Mouse (Mus musculus) midbrain, embryonic 11.5 days (tissue): ENCODE measurements around the gene Zfp444. TPM values are rescaled to one million over a fixed set of nuclear protein-coding genes. Genes with fewer than 3 reads are reported as not detected.
A peak's percentile ranks its signal among the peaks of the same experiment; 100 is the strongest.
"Not testable (repeated sequence)": the region's sequence is repeated elsewhere in the genome, so short reads cannot be mapped to it uniquely, and the experiment has no call there.

Experiments
- ATAC-seq: fragments of 200-750 bp; cut with Nextera tagmentation; 2 replicates; pipeline ENCODE4 v1.8.0; 2017; ENCODE audit warnings: moderate TSS enrichment, moderate library complexity; ENCODE audit not compliant: low FRiP score
- DNase-seq: peaks from one replicate; pipeline ENCODE4 v3.0.0; 2015; ENCODE audit warnings: low spot score; ENCODE audit errors: missing footprints
- H3K27ac ChIP-seq: fragments of 300-500 bp; sonication (generic); 2 replicates; pipeline ENCODE4 v1.5.1; 2014; ENCODE audit warnings: low read depth, low read length
- H3K27me3 ChIP-seq: fragments of 300-500 bp; sonication (generic); 2 replicates; pipeline ENCODE4 v1.6.1; 2014; ENCODE audit warnings: mild to moderate bottlenecking, low read length, moderate library complexity, mixed read lengths; ENCODE audit not compliant: control insufficient read depth, insufficient read depth
- H3K36me3 ChIP-seq: fragments of 300-500 bp; sonication (generic); 2 replicates; pipeline ENCODE4 v1.6.1; 2014; ENCODE audit warnings: mild to moderate bottlenecking, low read length, moderate library complexity, mixed read lengths; ENCODE audit not compliant: control insufficient read depth, insufficient read depth
- H3K4me1 ChIP-seq: fragments of 300-500 bp; sonication (generic); 2 replicates; pipeline ENCODE4 v1.6.1; 2014; ENCODE audit warnings: low read length; ENCODE audit not compliant: control insufficient read depth, insufficient read depth
- H3K4me2 ChIP-seq: fragments of 300-500 bp; sonication (generic); 2 replicates; pipeline ENCODE4 v1.6.1; 2014; ENCODE audit warnings: mild to moderate bottlenecking, moderate library complexity
- H3K4me3 ChIP-seq: fragments of 300-500 bp; sonication (generic); 2 replicates; pipeline ENCODE4 v1.5.1; 2014; ENCODE audit warnings: low read depth, low read length
- H3K9ac ChIP-seq: fragments of 300-500 bp; sonication (generic); 2 replicates; pipeline ENCODE4 v1.6.1; 2014; ENCODE audit warnings: low read length
- H3K9me3 ChIP-seq: fragments of 300-500 bp; sonication (generic); 2 replicates; pipeline ENCODE4 v1.6.1; 2016; ENCODE audit warnings: low read length; ENCODE audit not compliant: control insufficient read depth
- WGBS: fragments of 180-500 bp; shearing (Covaris S2); extraction: QIAGEN DNeasy Blood & Tissue Kit; methylation state at CpG from one replicate; pipeline ENCODE4 v1.1.7; 2014; 5-methylcytosine and 5-hydroxymethylcytosine counted together
- polyA plus RNA-seq: library from polyadenylated mRNA; unstranded; fragments of >200 nt; fragmentation: Nextera tagmentation; extraction: Ambion mirVana; gene quantifications from 2 replicates; pipeline ENCODE4 v1.2.1, GENCODE M21; 2014

Zfp444 gene
- polyA plus RNA-seq, 1 experiment from 2014 or later: 72.2 TPM

GRCm38 (mm10) chr7:6214691-6215090 lies 42.7 kb downstream of the Zfp444 start:
- H3K9ac ChIP-seq, ATAC-seq, H3K4me1 ChIP-seq, H3K4me2 ChIP-seq, H3K4me3 ChIP-seq, H3K36me3 ChIP-seq, DNase-seq, H3K9me3 ChIP-seq, H3K27ac ChIP-seq, H3K27me3 ChIP-seq: not testable (repeated sequence)
- WGBS: 79% methylated on average over 3 of the region's 4 CpGs

DNA sequence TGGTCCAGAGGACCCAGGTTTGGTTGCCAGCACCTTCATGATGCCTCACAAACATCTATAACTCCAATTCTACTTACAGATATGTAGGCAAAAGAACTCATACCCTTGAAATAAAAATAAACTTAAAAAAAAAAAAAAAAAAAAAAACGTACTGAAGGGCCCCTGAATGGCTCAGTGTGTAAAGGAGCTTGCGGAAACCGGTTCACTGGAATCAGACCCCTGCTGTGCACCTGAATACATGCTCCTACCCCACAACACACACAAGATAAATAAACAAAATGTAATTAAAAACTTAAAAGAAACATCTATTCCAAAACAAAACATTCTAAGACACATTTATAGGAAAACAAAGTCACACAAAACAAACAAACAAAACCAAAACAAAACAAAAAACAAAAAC lies 48.1 kb downstream of the Zfp444 start:
- WGBS: 51% methylated on average over 3 of the region's 3 CpGs
- H3K27me3 ChIP-seq: no peaks in the 10 kb centered on the region

DNA sequence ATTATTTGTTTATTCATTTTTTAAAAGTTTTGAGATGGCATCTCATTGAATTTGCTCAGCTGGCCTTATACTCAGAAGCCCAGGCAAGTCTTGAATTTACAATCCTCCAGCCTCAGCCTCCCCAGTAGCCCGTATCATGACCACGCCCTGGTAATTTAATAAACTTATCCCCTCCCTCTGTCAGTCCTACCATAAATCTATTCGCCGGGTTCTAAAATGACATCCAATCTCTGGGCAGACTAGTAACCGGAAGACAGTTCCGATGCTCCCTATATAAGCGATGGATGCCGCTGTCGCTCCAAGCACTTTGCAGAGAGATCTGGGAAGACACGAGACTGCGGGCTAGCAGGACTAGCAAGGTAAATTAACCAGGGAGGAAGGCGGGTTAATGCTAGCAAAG lies 50.0 kb downstream of the Zfp444 start, which contains the start of gene Zscan5b:
Zscan5b (plus strand) TSS at position 301 of the 400 bp plus-strand sequence.
- Histone ChIP-seq H3K36me3 (no peaks in the 10 kb centered on the region), H3K4me2 (no peak within 1 kb of the TSS), H3K4me1 (no peaks in the 10 kb centered on the region), H3K27ac (no peak within 1 kb of the TSS), H3K9ac (no peak within 1 kb of the TSS), H3K27me3 (no peaks in the 10 kb centered on the region), H3K4me3 (no peak within 1 kb of the TSS), H3K9me3 (peaks cover 2% of the 10 kb centered on the region; the same call in 1 of the 2 replicates)
- no peak for DNase-seq
- WGBS: 94% methylated on average over 12 of the region's 12 CpGs
- ATAC-seq: no peak

More for the DNA sequence above, 48.1 kb downstream of the Zfp444 start:
- no peaks in the 10 kb centered on the region for H3K4me1 ChIP-seq
- DNase-seq: no peak
- no peak overlapping the region for H3K9ac ChIP-seq
- no peak overlapping the region for H3K4me3 ChIP-seq
- no peak overlapping the region for H3K27ac ChIP-seq
- no peaks in the 10 kb centered on the region for H3K36me3 ChIP-seq
- no peak for ATAC-seq
- H3K9me3 ChIP-seq: peaks cover 2% of the 10 kb centered on the region; the same call in 1 of the 2 replicates
- no peak overlapping the region for H3K4me2 ChIP-seq

- H3K4me1 ChIP-seq, H3K27me3 ChIP-seq, H3K36me3 ChIP-seq, H3K27ac ChIP-seq, DNase-seq, ATAC-seq, H3K4me2 ChIP-seq, H3K9me3 ChIP-seq, H3K9ac ChIP-seq, H3K4me3 ChIP-seq: not testable (repeated sequence)
- 57% methylated on average over 8 of the region's 8 CpGs for WGBS
Measured at GRCm38 (mm10) chr7:6228491-6228890, 56.5 kb downstream of the Zfp444 start.

- H3K36me3 ChIP-seq: no peaks in the 10 kb centered on the region
- no peak overlapping the region for H3K27ac ChIP-seq
- H3K27me3 ChIP-seq: no peaks in the 10 kb centered on the region
- ATAC-seq (no peak), DNase-seq (no peak)
- WGBS: 56% methylated on average over 11 of the region's 11 CpGs
- H3K9me3 ChIP-seq: no peaks in the 10 kb centered on the region
- no peak overlapping the region for H3K4me3 ChIP-seq
- H3K4me1 ChIP-seq: no peaks in the 10 kb centered on the region
- no peak overlapping the region for H3K4me2 ChIP-seq
- no peak overlapping the region for H3K9ac ChIP-seq
Measured at GRCm38 (mm10) chr7:6239787-6240186, 67.8 kb downstream of the Zfp444 start.

DNA sequence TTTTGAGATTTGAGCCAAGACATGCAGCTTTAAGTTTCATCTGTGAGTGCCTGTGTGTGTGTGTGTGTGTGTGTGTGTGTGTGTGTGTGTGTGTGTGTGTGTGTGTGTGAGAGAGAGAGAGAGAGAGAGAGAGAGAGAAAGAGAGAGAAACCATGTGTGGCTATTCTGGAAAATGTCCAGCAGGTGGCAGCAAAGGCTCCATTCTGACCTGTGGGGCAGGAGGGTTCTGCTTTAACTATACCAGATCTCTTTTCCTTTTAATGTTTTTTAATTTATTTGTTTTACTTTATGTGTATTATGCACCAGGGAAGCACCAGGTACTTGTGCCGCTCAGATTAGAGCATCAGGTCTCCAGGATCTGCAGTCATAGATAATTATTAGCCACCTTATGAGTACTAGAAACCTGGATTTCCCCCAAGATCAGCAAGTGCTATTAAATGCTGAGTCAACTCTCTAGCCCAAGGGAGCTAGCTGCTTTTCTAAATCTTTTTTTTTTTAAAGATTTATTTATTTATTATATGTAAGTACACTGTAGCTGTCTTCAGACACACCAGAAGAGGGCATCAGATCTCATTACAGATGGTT lies 68.9 kb downstream of the Zfp444 start:
- DNase-seq: peak; percentile 84
- H3K4me3 ChIP-seq, H3K27ac ChIP-seq, H3K27me3 ChIP-seq, ATAC-seq, H3K9ac ChIP-seq, H3K36me3 ChIP-seq, H3K4me1 ChIP-seq, H3K4me2 ChIP-seq, H3K9me3 ChIP-seq: not testable (repeated sequence)
- WGBS: 23% methylated on average over 1 of the region's 1 CpGs

Other genes with a start within 250 kb of the Zfp444 start
- gene Vmn1r65, start 161.2 kb upstream of the Zfp444 start, polyA plus RNA-seq: not detected in 2 replicates
- not detected in 2 replicates for gene Nlrp4c, start 127.1 kb upstream of the Zfp444 start, polyA plus RNA-seq
- gene Zfp787, start 16.2 kb upstream of the Zfp444 start, polyA plus RNA-seq: 13.5 and 14.7 TPM in 2 replicates
- not detected in 2 replicates for gene Galp, start 24.9 kb downstream of the Zfp444 start, polyA plus RNA-seq
- gene Zscan5b, start 50.1 kb downstream of the Zfp444 start, polyA plus RNA-seq: not detected in 2 replicates
- gene Epp13, start 80.5 kb downstream of the Zfp444 start, polyA plus RNA-seq: 0.25 TPM in 1 of 2 replicates, not detected in the other
- gene Zfp667, start 114.4 kb downstream of the Zfp444 start, polyA plus RNA-seq: 12.0 and 12.9 TPM in 2 replicates
- gene Zfp583, start 159.1 kb downstream of the Zfp444 start, polyA plus RNA-seq: 7.2 and 10.4 TPM in 2 replicates
- 2.5 and 3.0 TPM in 2 replicates for gene Gm3854, start 171.5 kb downstream of the Zfp444 start, polyA plus RNA-seq
- gene Zfp78, start 191.1 kb downstream of the Zfp444 start, polyA plus RNA-seq: 2.5 and 3.3 TPM in 2 replicates
- gene Zfp28, start 211.1 kb downstream of the Zfp444 start, polyA plus RNA-seq: 12.6 and 13.2 TPM in 2 replicates
- 0.67 and 0.95 TPM in 2 replicates for gene Smim17, start 226.5 kb downstream of the Zfp444 start, polyA plus RNA-seq
- gene Gm20715, start 238.1 kb downstream of the Zfp444 start, polyA plus RNA-seq: not detected in 2 replicates